Mouse (Mus musculus): ENCODE measurements around the gene Kdm4b. TPM values are rescaled to one million over a fixed set of nuclear protein-coding genes. Genes with fewer than 3 reads are reported as not detected.
A peak's percentile ranks its signal among the peaks of the same experiment; 100 is the strongest.

The Kdm4b gene
- polyA plus RNA-seq, 1 experiment, result 20.0 TPM

DNA sequence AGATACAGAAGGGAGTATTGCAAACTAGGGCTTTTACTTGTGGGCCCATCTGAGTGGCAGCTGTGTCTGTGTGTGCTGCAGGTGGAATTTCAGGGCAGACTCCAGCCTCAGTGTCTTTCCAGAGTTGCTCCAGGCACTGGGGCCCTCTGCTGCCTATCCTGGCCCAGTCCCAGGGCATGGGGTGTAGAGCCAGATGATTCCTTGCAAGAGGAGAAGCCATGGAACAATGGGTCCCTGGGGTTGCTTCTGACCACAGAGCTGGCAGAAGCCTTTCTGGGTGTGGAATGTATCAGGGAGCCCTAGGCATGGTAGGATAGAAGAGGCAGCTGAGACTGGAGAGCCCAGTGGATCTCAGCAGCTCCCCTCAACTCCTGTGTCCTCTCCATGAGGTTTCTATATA lies 5.4 kb downstream of the Kdm4b start:
- H3K4me3 ChIP-seq (ENCODE audit: control insufficient read depth, low read depth, low read length), result no peak overlapping the region
- H3K36me3 ChIP-seq (ENCODE audit: control insufficient read depth, insufficient read depth, low read length), result no peaks in the 10 kb centered on the region
- no peaks in the 10 kb centered on the region for H3K27me3 ChIP-seq (ENCODE audit: control insufficient read depth, insufficient read depth, low read length)
- TF ChIP-seq CTCF (IDR thresholded peaks at IDR 0.05; ENCODE audit: control insufficient read depth, insufficient read depth, insufficient replicate concordance, low read depth, low read length), result no peak
- H3K4me1 ChIP-seq (ENCODE audit: control insufficient read depth, insufficient read depth, low read length), result peaks cover 24% of the 10 kb centered on the region
- H3K27ac ChIP-seq (ENCODE audit: control insufficient read depth, insufficient read depth, low read depth, low read length), result no peak overlapping the region

GRCm38 (mm10) chr17:56332987-56333386 lies 7.1 kb downstream of the Kdm4b start:
- Histone ChIP-seq H3K4me3 (ENCODE audit: control insufficient read depth, low read depth, low read length) (no peak overlapping the region), H3K36me3 (ENCODE audit: control insufficient read depth, insufficient read depth, low read length) (no peaks in the 10 kb centered on the region), H3K27ac (ENCODE audit: control insufficient read depth, insufficient read depth, low read depth, low read length) (no peak overlapping the region), H3K27me3 (ENCODE audit: control insufficient read depth, insufficient read depth, low read length) (no peaks in the 10 kb centered on the region), H3K4me1 (ENCODE audit: control insufficient read depth, insufficient read depth, low read length) (peaks cover 12% of the 10 kb centered on the region)
- TF ChIP-seq POLR2A (IDR thresholded peaks at IDR 0.05; ENCODE audit: control insufficient read depth, low read depth, low read length), result no peak
- peak; percentile 26; the same call in 1 of the 2 replicates for TF ChIP-seq CTCF (IDR thresholded peaks at IDR 0.05; ENCODE audit: control insufficient read depth, insufficient read depth, insufficient replicate concordance, low read depth, low read length)

DNA sequence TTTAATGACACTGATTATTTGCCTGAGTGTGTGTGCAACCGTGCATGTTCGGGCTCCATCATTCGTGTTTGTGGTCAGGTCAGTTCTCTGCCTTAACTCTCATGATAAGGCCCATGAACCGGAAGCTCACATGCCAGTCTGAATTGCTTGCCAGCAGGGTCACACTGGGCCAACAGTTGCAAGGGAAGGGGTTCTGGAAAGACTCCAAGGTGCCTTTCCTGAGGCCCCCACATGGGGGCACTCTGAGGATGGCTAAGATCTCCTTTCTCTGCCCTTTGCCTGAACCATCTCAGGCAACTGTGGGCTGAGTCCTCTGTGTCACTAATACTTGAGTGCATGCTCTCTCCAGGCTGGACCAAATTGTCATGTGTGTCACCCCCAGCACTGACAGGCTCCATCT lies 11.3 kb downstream of the Kdm4b start:
- no peaks in the 10 kb centered on the region for H3K27me3 ChIP-seq (ENCODE audit: control insufficient read depth, insufficient read depth, low read length)
- H3K36me3 ChIP-seq (ENCODE audit: control insufficient read depth, insufficient read depth, low read length), result no peaks in the 10 kb centered on the region
- no peak overlapping the region for H3K4me3 ChIP-seq (ENCODE audit: control insufficient read depth, low read depth, low read length)
- H3K27ac ChIP-seq (ENCODE audit: control insufficient read depth, insufficient read depth, low read depth, low read length), result no peak overlapping the region
- peaks cover 3% of the 10 kb centered on the region; the same call in 1 of the 2 replicates for H3K4me1 ChIP-seq (ENCODE audit: control insufficient read depth, insufficient read depth, low read length)
- TF ChIP-seq POLR2A (IDR thresholded peaks at IDR 0.05; ENCODE audit: control insufficient read depth, low read depth, low read length), result no peak
- peak; percentile 14; the same call in 1 of the 2 replicates for TF ChIP-seq CTCF (IDR thresholded peaks at IDR 0.05; ENCODE audit: control insufficient read depth, insufficient read depth, insufficient replicate concordance, low read depth, low read length)

- H3K36me3 ChIP-seq (ENCODE audit: control insufficient read depth, insufficient read depth, low read length), result no peaks in the 10 kb centered on the region
- TF ChIP-seq CTCF (IDR thresholded peaks at IDR 0.05; ENCODE audit: control insufficient read depth, insufficient read depth, insufficient replicate concordance, low read depth, low read length), result no peak
- TF ChIP-seq POLR2A (IDR thresholded peaks at IDR 0.05; ENCODE audit: control insufficient read depth, low read depth, low read length), result no peak
- no peak overlapping the region for H3K27ac ChIP-seq (ENCODE audit: control insufficient read depth, insufficient read depth, low read depth, low read length)
- no peak overlapping the region for H3K4me3 ChIP-seq (ENCODE audit: control insufficient read depth, low read depth, low read length)
- H3K4me1 ChIP-seq (ENCODE audit: control insufficient read depth, insufficient read depth, low read length), result peaks cover 3% of the 10 kb centered on the region; the same call in 1 of the 2 replicates
- no peaks in the 10 kb centered on the region for H3K27me3 ChIP-seq (ENCODE audit: control insufficient read depth, insufficient read depth, low read length)
Observed at GRCm38 (mm10) chr17:56337791-56338190, 11.9 kb downstream of the Kdm4b start.

- no peaks in the 10 kb centered on the region for H3K27me3 ChIP-seq (ENCODE audit: control insufficient read depth, insufficient read depth, low read length)
- no peak overlapping the region for H3K4me3 ChIP-seq (ENCODE audit: control insufficient read depth, low read depth, low read length)
- H3K4me1 ChIP-seq (ENCODE audit: control insufficient read depth, insufficient read depth, low read length), result peaks cover 3% of the 10 kb centered on the region; the same call in 1 of the 2 replicates
- H3K36me3 ChIP-seq (ENCODE audit: control insufficient read depth, insufficient read depth, low read length), result no peaks in the 10 kb centered on the region
- peak; percentile 37; the same call in 1 of the 2 replicates for TF ChIP-seq CTCF (IDR thresholded peaks at IDR 0.05; ENCODE audit: control insufficient read depth, insufficient read depth, insufficient replicate concordance, low read depth, low read length)
- TF ChIP-seq POLR2A (IDR thresholded peaks at IDR 0.05; ENCODE audit: control insufficient read depth, low read depth, low read length), result no peak
- no peak overlapping the region for H3K27ac ChIP-seq (ENCODE audit: control insufficient read depth, insufficient read depth, low read depth, low read length)
Observed at GRCm38 (mm10) chr17:56338909-56339308, 13.0 kb downstream of the Kdm4b start.

DNA sequence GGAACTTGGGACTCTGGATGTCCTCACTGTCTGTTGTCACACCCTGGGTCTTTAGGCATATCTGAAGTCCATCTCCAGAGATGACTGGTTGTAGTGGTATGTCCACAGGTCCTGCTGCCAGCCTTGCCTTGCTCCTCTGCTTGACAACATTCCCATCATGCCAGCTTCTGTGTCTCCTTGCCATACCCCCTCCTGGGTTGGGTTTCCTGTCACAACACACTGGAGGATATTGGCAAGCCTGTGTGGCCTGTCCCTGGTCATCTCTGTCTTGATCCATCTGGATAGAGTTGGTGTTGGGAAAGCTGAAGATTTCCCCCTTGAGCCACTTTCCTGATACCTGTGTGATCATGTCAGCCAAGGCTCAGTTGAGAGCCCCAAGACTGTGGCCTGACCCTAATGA lies 14.9 kb downstream of the Kdm4b start:
- no peaks in the 10 kb centered on the region for H3K27me3 ChIP-seq (ENCODE audit: control insufficient read depth, insufficient read depth, low read length)
- H3K36me3 ChIP-seq (ENCODE audit: control insufficient read depth, insufficient read depth, low read length), result no peaks in the 10 kb centered on the region
- no peaks in the 10 kb centered on the region for H3K4me1 ChIP-seq (ENCODE audit: control insufficient read depth, insufficient read depth, low read length)
- TF ChIP-seq POLR2A (IDR thresholded peaks at IDR 0.05; ENCODE audit: control insufficient read depth, low read depth, low read length) (no peak), CTCF (IDR thresholded peaks at IDR 0.05; ENCODE audit: control insufficient read depth, insufficient read depth, insufficient replicate concordance, low read depth, low read length) (no peak)
- H3K4me3 ChIP-seq (ENCODE audit: control insufficient read depth, low read depth, low read length), result no peak overlapping the region
- no peak overlapping the region for H3K27ac ChIP-seq (ENCODE audit: control insufficient read depth, insufficient read depth, low read depth, low read length)

GRCm38 (mm10) chr17:56343466-56343865 lies 17.6 kb downstream of the Kdm4b start:
- Histone ChIP-seq H3K27me3 (ENCODE audit: control insufficient read depth, insufficient read depth, low read length) (no peaks in the 10 kb centered on the region), H3K4me1 (ENCODE audit: control insufficient read depth, insufficient read depth, low read length) (no peaks in the 10 kb centered on the region)
- TF ChIP-seq POLR2A (IDR thresholded peaks at IDR 0.05; ENCODE audit: control insufficient read depth, low read depth, low read length) (no peak), CTCF (IDR thresholded peaks at IDR 0.05; ENCODE audit: control insufficient read depth, insufficient read depth, insufficient replicate concordance, low read depth, low read length) (no peak)

DNA sequence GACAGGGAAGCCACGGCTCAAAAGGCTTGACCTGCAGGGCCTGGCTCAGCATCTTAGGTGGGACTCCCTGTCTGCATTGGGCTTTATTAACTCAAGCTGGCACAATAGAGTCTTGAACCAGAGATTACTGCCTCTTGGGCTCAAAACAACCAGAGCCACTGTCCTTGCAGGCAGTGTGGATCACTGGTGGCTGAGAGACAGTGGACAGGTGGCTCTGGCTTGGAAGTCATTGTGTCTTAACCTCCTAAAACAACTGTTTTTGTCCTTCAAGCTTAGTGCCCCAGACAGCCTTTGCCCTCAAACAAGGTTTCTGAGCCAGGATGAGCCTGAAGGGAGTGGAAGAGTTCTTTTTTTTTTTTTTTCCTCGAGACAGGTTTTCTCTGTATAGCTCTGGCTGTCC lies 19.5 kb downstream of the Kdm4b start:
- Histone ChIP-seq H3K27me3 (ENCODE audit: control insufficient read depth, insufficient read depth, low read length) (no peaks in the 10 kb centered on the region), H3K4me3 (ENCODE audit: control insufficient read depth, low read depth, low read length) (no peak overlapping the region), H3K36me3 (ENCODE audit: control insufficient read depth, insufficient read depth, low read length) (no peaks in the 10 kb centered on the region), H3K4me1 (ENCODE audit: control insufficient read depth, insufficient read depth, low read length) (no peaks in the 10 kb centered on the region), H3K27ac (ENCODE audit: control insufficient read depth, insufficient read depth, low read depth, low read length) (no peak overlapping the region)
- TF ChIP-seq CTCF (IDR thresholded peaks at IDR 0.05; ENCODE audit: control insufficient read depth, insufficient read depth, insufficient replicate concordance, low read depth, low read length), result no peak

More at GRCm38 (mm10) chr17:56343466-56343865, 17.6 kb downstream of the Kdm4b start:
- H3K36me3 ChIP-seq (ENCODE audit: control insufficient read depth, insufficient read depth, low read length), result no peaks in the 10 kb centered on the region
- H3K4me3 ChIP-seq (ENCODE audit: control insufficient read depth, low read depth, low read length), result no peak overlapping the region
- no peak overlapping the region for H3K27ac ChIP-seq (ENCODE audit: control insufficient read depth, insufficient read depth, low read depth, low read length)
